9 mouse cellular contexts compared by ENCODE assay signal in the genomic region with DNA sequence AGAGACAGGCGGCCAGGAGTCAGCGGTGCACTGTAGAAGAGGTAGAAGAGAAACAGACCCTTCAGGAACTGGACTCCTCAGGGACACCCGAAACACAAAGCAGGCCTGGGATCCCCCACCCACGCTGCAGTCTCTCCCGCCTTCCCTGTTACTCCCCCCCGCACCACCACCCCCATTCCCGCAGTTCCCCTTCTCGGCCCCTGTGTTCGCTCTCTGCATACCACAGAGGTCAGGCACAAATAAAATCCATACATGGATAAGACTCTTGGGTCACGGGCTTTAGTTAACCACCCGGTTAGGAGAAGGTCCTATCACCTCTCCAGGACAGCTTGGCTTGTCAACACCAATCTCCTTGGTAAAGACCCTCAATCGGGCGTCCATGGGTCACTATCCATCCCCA. TPM values are rescaled to one million over a fixed set of nuclear protein-coding genes. Genes with fewer than 3 reads are reported as not detected.
DNase-seq lines count a peak whose midpoint lies in the region; ATAC-seq and TF ChIP-seq lines count a peak whose summit lies in the region.
"Had no signal": no experiment of that assay in that cellular context is flagged by ENCODE, and none has a peak within 500 bp of the region (broad histone marks: within the 10 kb centered on the region; RNA-seq: fewer than 3 reads in every experiment).

No protein-coding gene starts in this region.

- peak overlapping the region; percentile 43 for H3K9ac ChIP-seq in heart, postnatal 0 days (replicated peaks; ENCODE audit: low read depth, low read length)
- H3K9ac ChIP-seq in embryonic facial prominence, embryonic 14.5 days (ENCODE audit: low read depth, low read length) = peak overlapping the region; percentile 49
- H3K9ac ChIP-seq in intestine, embryonic 16.5 days (ENCODE audit: low read depth, low read length) = peak overlapping the region; percentile 54
- H3K9ac ChIP-seq in midbrain, embryonic 16.5 days (ENCODE audit: low read depth, low read length) = peak overlapping the region; percentile 36

- no peak for TF ChIP-seq CTCF in heart, postnatal 0 days (IDR thresholded peaks at IDR 0.05; ENCODE audit: low read depth)

- no peaks in the 10 kb centered on the region for H3K36me3 ChIP-seq in heart, postnatal 0 days (replicated peaks; ENCODE audit: control insufficient read depth, insufficient read depth, low read length)
- H3K36me3 ChIP-seq in embryonic facial prominence, embryonic 14.5 days (ENCODE audit: control insufficient read depth, insufficient read depth, low read length) = no peaks in the 10 kb centered on the region
- no peaks in the 10 kb centered on the region for H3K36me3 ChIP-seq in intestine, embryonic 16.5 days (ENCODE audit: control insufficient read depth, insufficient read depth, low read length)
- no peaks in the 10 kb centered on the region for H3K36me3 ChIP-seq in midbrain, embryonic 16.5 days (ENCODE audit: control insufficient read depth, insufficient read depth, low read length)

- no peak for TF ChIP-seq EP300 in heart, postnatal 0 days (IDR thresholded peaks at IDR 0.05; ENCODE audit: low read depth)

- 9% methylated on average over 13 of the region's 13 CpGs for WGBS in heart, postnatal 0 days
- 5% methylated on average over 13 of the region's 13 CpGs for WGBS in embryonic facial prominence, embryonic 14.5 days
- 22% methylated on average over 13 of the region's 13 CpGs for WGBS in intestine, embryonic 16.5 days
- 6% methylated on average over 13 of the region's 13 CpGs for WGBS in midbrain, embryonic 16.5 days

- ATAC-seq in heart, postnatal 0 days (ENCODE audit: insufficient read depth, low read depth) = peak; percentile 55
- peak; percentile 16 for ATAC-seq in embryonic facial prominence, embryonic 14.5 days (ENCODE audit: low read depth)
- ATAC-seq in intestine, embryonic 16.5 days = peak; percentile 36
- no peak for ATAC-seq in midbrain, embryonic 16.5 days

- peak overlapping the region; percentile 87 for H3K27ac ChIP-seq in heart, postnatal 0 days (ENCODE audit: low read depth)
- H3K27ac ChIP-seq in embryonic facial prominence, embryonic 14.5 days (replicated peaks; ENCODE audit: low read depth, low read length) = peak overlapping the region; percentile 89
- H3K27ac ChIP-seq in intestine, embryonic 16.5 days (ENCODE audit: low read length) = peak overlapping the region; percentile 71
- H3K27ac ChIP-seq in midbrain, embryonic 16.5 days (ENCODE audit: low read length) = no peak overlapping the region
- H3K27ac ChIP-seq: macrophage had no signal

- DNase-seq in heart, postnatal 0 days (ENCODE audit: low spot score) = no peak
- DNase-seq in heart, postnatal 36 days = no peak
- peak; percentile 58 for DNase-seq in embryonic facial prominence, embryonic 14.5 days (ENCODE audit: low spot score)
- DNase-seq in ovary, adult 18-20 months (ENCODE audit: low spot score) = no peak
- no peak for DNase-seq in right cerebral cortex, postnatal 25 days
- no peak for DNase-seq in lung, postnatal 4 days

- peaks cover 50% of the 10 kb centered on the region for H3K4me1 ChIP-seq in heart, postnatal 0 days (ENCODE audit: control insufficient read depth, insufficient read depth)
- peaks cover 47% of the 10 kb centered on the region for H3K4me1 ChIP-seq in embryonic facial prominence, embryonic 14.5 days (ENCODE audit: control insufficient read depth, insufficient read depth, low read length)
- peaks cover 29% of the 10 kb centered on the region for H3K4me1 ChIP-seq in intestine, embryonic 16.5 days (ENCODE audit: control insufficient read depth, insufficient read depth, low read length)
- H3K4me1 ChIP-seq in midbrain, embryonic 16.5 days (ENCODE audit: control insufficient read depth, insufficient read depth, low read length) = peaks cover 30% of the 10 kb centered on the region

- H3K9me3 ChIP-seq in heart, postnatal 0 days (replicated peaks; ENCODE audit: control insufficient read depth, low read length) = no peaks in the 10 kb centered on the region
- no peaks in the 10 kb centered on the region for H3K9me3 ChIP-seq in embryonic facial prominence, embryonic 14.5 days (ENCODE audit: control insufficient read depth, low read length)
- H3K9me3 ChIP-seq in intestine, embryonic 16.5 days (ENCODE audit: control insufficient read depth, low read length) = no peaks in the 10 kb centered on the region
- H3K9me3 ChIP-seq in midbrain, embryonic 16.5 days (replicated peaks; ENCODE audit: control insufficient read depth, low read length, poor library complexity, severe bottlenecking) = no peaks in the 10 kb centered on the region

- H3K4me3 ChIP-seq in heart, postnatal 0 days (ENCODE audit: low read depth, low read length) = peak overlapping the region; percentile 25
- peak overlapping the region; percentile 29 for H3K4me3 ChIP-seq in embryonic facial prominence, embryonic 14.5 days (ENCODE audit: low read depth, low read length)
- peak overlapping the region; percentile 20 for H3K4me3 ChIP-seq in intestine, embryonic 16.5 days (ENCODE audit: low read length)
- peak overlapping the region; percentile 14; the same call in 1 of the 2 replicates for H3K4me3 ChIP-seq in midbrain, embryonic 16.5 days (ENCODE audit: low read depth, low read length)

- intact Hi-C loops in heart, postnatal 36 days (cut with DNase I) = no loop called here

- peak overlapping the region; percentile 65 for H3K4me2 ChIP-seq in heart, postnatal 0 days (ENCODE audit: low read depth, low read length)
- H3K4me2 ChIP-seq in embryonic facial prominence, embryonic 14.5 days (ENCODE audit: low read depth, low read length) = peak overlapping the region; percentile 55
- peak overlapping the region; percentile 43 for H3K4me2 ChIP-seq in intestine, embryonic 16.5 days (ENCODE audit: low read depth, low read length)
- H3K4me2 ChIP-seq in midbrain, embryonic 16.5 days (ENCODE audit: low read length) = peak overlapping the region; percentile 53

- no peaks in the 10 kb centered on the region for H3K27me3 ChIP-seq in heart, postnatal 0 days (ENCODE audit: control insufficient read depth, insufficient read depth, low read length)
- no peaks in the 10 kb centered on the region for H3K27me3 ChIP-seq in embryonic facial prominence, embryonic 14.5 days (replicated peaks; ENCODE audit: control insufficient read depth, insufficient read depth, low read length)
- no peaks in the 10 kb centered on the region for H3K27me3 ChIP-seq in intestine, embryonic 16.5 days (replicated peaks; ENCODE audit: control insufficient read depth, insufficient read depth, low read length)
- no peaks in the 10 kb centered on the region for H3K27me3 ChIP-seq in midbrain, embryonic 16.5 days (ENCODE audit: control insufficient read depth, insufficient read depth, low read depth, low read length)

RNA-seq across cellular contexts. Expression of a gene that starts 26.9 kb away (rescaled TPM):
- total RNA-seq in heart, postnatal 0 days (2014; rRNA removed; ENCODE audit: low replicate concordance) = 58.4 and 81.0 TPM in 2 replicates
- 28.6 and 29.2 TPM in 2 replicates for polyA plus RNA-seq in heart, postnatal 0 days (2015; fragmentation: Nextera tagmentation; extraction: Ambion mirVana)
- total RNA-seq in heart, postnatal 36 days (2021) = 10 to 100 TPM; 22.3 to 36.3 TPM
- polyA plus RNA-seq in embryonic facial prominence, embryonic 14.5 days (2014; fragmentation: Nextera tagmentation; extraction: Ambion mirVana) = 10.7 and 13.6 TPM in 2 replicates
- 11.8 and 12.8 TPM in 2 replicates for polyA plus RNA-seq in intestine, embryonic 16.5 days (2015; fragmentation: Nextera tagmentation; extraction: Ambion mirVana)
- 7.3 and 7.6 TPM in 2 replicates for polyA plus RNA-seq in midbrain, embryonic 16.5 days (2015; fragmentation: Nextera tagmentation; extraction: Ambion mirVana)
